Mouse (Mus musculus) gastrocnemius, postnatal 10 days (tissue): ENCODE data around the gene Tbx15. TPM values are rescaled to one million over a fixed set of nuclear protein-coding genes. Genes with fewer than 3 reads are reported as not detected.

Source experiments
- microRNA-seq, 2 experiments: library from miRNA; unstranded; fragments of <30 nt; microRNA quantifications; one replicate each; pipeline ENCODE4 v1.2.0; 2021
- total RNA-seq, 2 experiments: library from RNA; stranded (reverse); gene quantifications; 2 replicates each; pipeline ENCODE4 v1.2.3; 2021

The Tbx15 gene
- total RNA-seq, 2 experiments from 2014 or later, result 102 to 118 TPM

Small RNA genes within 50 kb of the gene (microRNA-seq; reads per million reads assigned to microRNA genes)
- gene Mir6481, result 0 reads per million in 2 experiments

Other genes with a start within 250 kb of the Tbx15 start
- gene Wars2, start 99.3 kb upstream of the Tbx15 start, total RNA-seq, result 1 to 10 TPM; 5.1 to 7.2 TPM